Mouse (Mus musculus): ENCODE results near the gene Sh3pxd2a.

DNA sequence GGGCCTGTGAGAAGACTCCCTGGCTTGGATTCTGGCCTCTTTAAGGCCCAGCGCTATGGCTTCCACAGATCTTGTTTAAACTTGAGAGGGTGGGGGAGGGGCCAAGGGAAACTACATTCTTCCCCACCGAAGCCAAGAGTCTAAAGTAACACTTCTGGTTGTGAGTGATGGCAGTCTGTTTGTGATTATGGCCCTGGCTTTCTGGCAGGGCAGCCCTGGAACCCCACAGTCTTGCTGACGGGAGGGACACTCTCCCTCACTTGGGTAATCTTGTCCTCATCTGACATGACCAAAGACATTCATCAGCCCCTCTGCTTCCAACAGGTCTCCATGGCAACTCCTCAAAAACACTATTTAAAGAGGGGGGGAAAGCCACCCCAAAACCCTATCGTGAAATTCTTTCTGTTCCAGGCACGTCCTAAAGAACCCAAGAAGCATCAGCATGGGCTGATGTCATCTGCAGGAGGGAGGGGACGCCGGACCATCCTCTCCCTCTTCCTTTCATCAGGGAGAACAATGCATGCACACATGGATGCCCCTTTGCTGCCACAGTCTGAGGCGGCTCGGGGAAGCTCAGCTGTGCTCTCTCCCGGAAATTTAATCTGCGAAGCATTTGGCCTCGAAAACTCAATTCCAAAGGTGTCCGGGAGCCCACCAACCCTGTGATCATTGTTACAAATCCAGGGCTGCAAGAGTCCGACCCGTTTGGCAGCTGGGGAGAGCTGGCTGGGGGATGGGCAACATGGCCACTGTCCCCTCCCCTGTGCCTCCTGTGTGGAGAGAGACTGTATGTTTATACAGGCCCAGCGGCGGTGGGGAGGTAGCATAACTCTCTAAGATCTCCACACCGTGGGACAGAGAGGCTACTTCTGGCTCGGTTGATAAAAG lies 162.7 kb downstream of the Sh3pxd2a start:
- no peak for TF ChIP-seq CTCF (IDR thresholded peaks at IDR 0.05; ENCODE audit: extremely low read depth, insufficient read depth, low read length)
- no peak for TF ChIP-seq POLR2A (IDR thresholded peaks at IDR 0.05; ENCODE audit: extremely low read depth, insufficient read depth, low read length)

All from cortical plate, adult 2 months (tissue).